Mouse (Mus musculus) right cerebral cortex, postnatal 14 days (tissue): ENCODE results near the gene Aqp2.

Experiments
- DNase-seq: peaks from one replicate; pipeline ENCODE4 v3.0.0; 2022

The Aqp2 gene

GRCm38 (mm10) chr15:99578802-99579485, at the start of gene Aqp2:
Gene Aqp2, plus strand, starts transcription at chr15:99579055.
- DNase-seq, result no peak

GRCm38 (mm10) chr15:99531146-99531545, 47.7 kb upstream of the Aqp2 start:
- DNase-seq, result no peak

GRCm38 (mm10) chr15:99532023-99532422, 46.8 kb upstream of the Aqp2 start:
- no peak for DNase-seq

GRCm38 (mm10) chr15:99536889-99537862, 41.7 kb upstream of the Aqp2 start:
- DNase-seq, result no peak

- no peak for DNase-seq
Measured at GRCm38 (mm10) chr15:99539891-99540290, 39.0 kb upstream of the Aqp2 start.

- no peak for DNase-seq
Measured at GRCm38 (mm10) chr15:99544047-99544446, 34.8 kb upstream of the Aqp2 start.

GRCm38 (mm10) chr15:99546596-99546995, 32.3 kb upstream of the Aqp2 start:
- no peak for DNase-seq

GRCm38 (mm10) chr15:99547732-99548131, 31.1 kb upstream of the Aqp2 start:
- DNase-seq, result no peak

GRCm38 (mm10) chr15:99549901-99550300, 29.0 kb upstream of the Aqp2 start:
- no peak for DNase-seq

- no peak for DNase-seq
Measured at GRCm38 (mm10) chr15:99553767-99554166, 25.1 kb upstream of the Aqp2 start.

- DNase-seq, result no peak
Measured at GRCm38 (mm10) chr15:99558947-99559346, 19.9 kb upstream of the Aqp2 start.

- DNase-seq, result no peak
Measured at GRCm38 (mm10) chr15:99560246-99560645, 18.6 kb upstream of the Aqp2 start.

- DNase-seq, result no peak
Measured at GRCm38 (mm10) chr15:99567371-99567770, 11.5 kb upstream of the Aqp2 start.

- DNase-seq, result no peak
Measured at GRCm38 (mm10) chr15:99568682-99569081, 10.2 kb upstream of the Aqp2 start.

- DNase-seq, result no peak
Measured at GRCm38 (mm10) chr15:99569123-99569522, 9.7 kb upstream of the Aqp2 start.

GRCm38 (mm10) chr15:99583463-99584344, 4.8 kb downstream of the Aqp2 start:
- no peak for DNase-seq

- no peak for DNase-seq
Measured at GRCm38 (mm10) chr15:99584407-99585202, 5.8 kb downstream of the Aqp2 start.

GRCm38 (mm10) chr15:99585741-99586140, 6.9 kb downstream of the Aqp2 start:
- no peak for DNase-seq

GRCm38 (mm10) chr15:99586525-99586924, 7.7 kb downstream of the Aqp2 start:
- DNase-seq, result no peak

- no peak for DNase-seq
Measured at GRCm38 (mm10) chr15:99589237-99589636, 10.4 kb downstream of the Aqp2 start.

GRCm38 (mm10) chr15:99589704-99590103, 10.8 kb downstream of the Aqp2 start:
- DNase-seq, result no peak
